Mouse (Mus musculus) left cerebral cortex, postnatal 25 days (tissue): ENCODE data around the gene Gm20662. TPM values are rescaled to one million over a fixed set of nuclear protein-coding genes. Genes with fewer than 3 reads are reported as not detected.

Source experiments
- DNase-seq, 2 experiments: peaks; one replicate each; pipeline ENCODE4 v3.0.0; 2022; ENCODE audit warnings: low spot score in 2 of 2, mixed read lengths in 1 of 2
- intact Hi-C: fragments of 180-260 bp; cut with DNase I; formaldehyde crosslinking; loops from one replicate; pipeline ENCODE4 v1.15.1; 2025
- microRNA-seq, 2 experiments: library from miRNA; unstranded; fragments of <30 nt; microRNA quantifications; one replicate each; pipeline ENCODE4 v1.2.0; 2022
- total RNA-seq, 2 experiments: library from RNA; stranded (reverse); gene quantifications; 2 replicates each; pipeline ENCODE4 v1.2.3; 2021

The Gm20662 gene
- total RNA-seq, 2 experiments from 2014 or later, result 3.7 to 4.4 TPM

- intact Hi-C loops, result loop anchor here (1.0 to 5.0 kb wide), 2 partner anchors 106 to 164 kb away; no protein-coding TSS in a partner anchor
- peak; percentile 79 to 87 for DNase-seq
These were observed 71.8 kb downstream of the Gm20662 start for GRCm38 (mm10) chr9:108067900-108068299.

DNA sequence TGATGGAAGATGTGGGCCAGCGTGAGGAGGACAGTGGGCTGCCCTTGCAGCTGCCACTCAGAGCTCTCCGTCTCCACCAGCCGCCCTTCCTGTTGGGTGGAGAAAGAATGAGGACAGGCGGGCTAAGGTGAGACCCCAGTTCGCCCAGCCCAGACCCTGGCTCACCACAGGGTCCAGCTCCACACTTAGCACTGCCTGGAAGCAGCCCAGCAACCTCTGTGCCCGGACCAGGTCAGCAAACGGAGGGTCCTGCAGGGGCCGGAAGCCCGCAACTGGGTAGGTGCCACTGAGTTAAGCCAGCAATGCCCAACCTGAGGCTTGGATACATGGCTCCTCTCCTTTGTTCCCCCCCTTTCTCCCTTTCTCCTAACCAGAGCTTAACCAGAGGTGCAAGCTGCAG, 72.9 kb downstream of the Gm20662 start:
- intact Hi-C loops, result loop anchor here (5.0 kb wide), 1 partner anchor 107 kb away; no protein-coding TSS in a partner anchor

DNA sequence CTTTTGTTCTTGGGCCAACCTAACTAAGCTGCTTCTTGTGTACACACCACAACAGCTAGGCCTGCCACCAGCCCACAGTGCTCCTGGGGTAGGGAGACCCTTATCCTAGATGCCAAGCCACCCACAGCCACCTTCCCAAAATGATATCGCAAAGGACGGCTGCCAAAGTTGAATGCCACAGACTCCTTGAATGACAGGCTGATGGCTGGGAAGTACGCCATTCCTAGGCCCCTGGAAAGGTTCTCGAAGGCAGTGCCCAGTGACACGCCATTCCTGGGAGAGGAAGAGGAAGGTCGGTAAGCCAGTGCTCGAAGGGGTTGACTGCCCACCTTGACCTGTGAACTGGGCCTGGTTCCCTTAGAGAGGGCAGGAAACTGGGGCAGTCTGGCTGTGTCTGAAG, 73.4 kb downstream of the Gm20662 start:
- intact Hi-C loops, result loop anchor here (5.0 kb wide), 1 partner anchor 107 kb away; no protein-coding TSS in a partner anchor
- no peak for DNase-seq

More for the DNA sequence above, 72.9 kb downstream of the Gm20662 start:
- no peak for DNase-seq

DNA sequence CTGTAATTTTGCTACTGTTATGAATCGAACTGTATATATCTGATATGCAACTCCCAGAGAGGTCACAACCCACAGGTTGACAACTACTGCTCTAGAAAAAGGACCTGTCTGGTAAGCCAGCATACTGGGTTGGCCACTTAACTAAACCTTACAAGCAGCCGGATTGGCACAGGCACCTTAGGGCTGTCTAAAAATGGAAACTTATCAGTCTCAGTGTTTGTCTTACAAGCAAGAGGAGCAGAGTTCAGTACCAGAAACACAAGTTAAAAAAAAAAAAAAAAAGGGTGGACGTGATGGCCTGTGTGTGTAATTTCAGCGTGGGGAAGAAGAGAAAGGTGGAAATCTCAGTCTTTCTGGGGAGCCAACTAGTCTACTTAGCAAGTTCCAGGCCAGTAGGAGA, 75.7 kb downstream of the Gm20662 start:
- no peak for DNase-seq
- intact Hi-C loops, result no loop called here

DNA sequence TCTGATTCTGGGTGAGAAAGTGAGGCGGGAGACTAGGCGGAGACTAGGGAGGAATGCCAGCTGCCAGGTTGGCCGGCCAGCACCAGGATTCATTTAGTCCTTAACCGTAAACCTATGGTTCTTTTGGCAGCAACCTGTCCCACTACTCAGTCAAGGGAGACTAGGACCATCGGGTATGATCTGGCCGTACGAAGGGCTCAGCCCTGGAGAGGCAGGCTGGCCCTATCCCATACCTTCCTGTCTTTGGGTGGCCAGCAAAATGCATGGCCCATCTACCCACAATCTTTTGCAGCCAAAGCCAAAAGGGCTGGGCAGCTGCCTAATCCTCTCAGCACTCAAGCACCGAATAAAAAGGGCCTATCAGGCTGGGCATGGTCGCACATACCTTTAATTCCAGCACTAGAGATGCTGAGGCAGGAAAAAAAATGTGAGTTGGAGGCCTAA, 76.4 kb downstream of the Gm20662 start:
- DNase-seq, result no peak

GRCm38 (mm10) chr9:108073141-108073930, 77.2 kb downstream of the Gm20662 start:
- no peak for DNase-seq
- intact Hi-C loops, result no loop called here

More for the DNA sequence above, 76.4 kb downstream of the Gm20662 start:
- intact Hi-C loops, result no loop called here

- intact Hi-C loops, result no loop called here
- no peak for DNase-seq
These were observed 84.0 kb downstream of the Gm20662 start, which contains the start of gene Mst1 for GRCm38 (mm10) chr9:108080168-108080567. Gene Mst1 (plus strand): TSS chr9:108080436.

GRCm38 (mm10) chr9:108082549-108082948, 86.4 kb downstream of the Gm20662 start:
- no peak for DNase-seq
- intact Hi-C loops, result no loop called here

GRCm38 (mm10) chr9:108082988-108083431, 86.9 kb downstream of the Gm20662 start, which contains the start of gene Rnf123:
Gene Rnf123 (minus strand): TSS chr9:108083346.
- intact Hi-C loops, result no loop called here
- no peak for DNase-seq

GRCm38 (mm10) chr9:108083561-108083960, 87.4 kb downstream of the Gm20662 start:
- intact Hi-C loops, result no loop called here
- DNase-seq, result no peak

DNA sequence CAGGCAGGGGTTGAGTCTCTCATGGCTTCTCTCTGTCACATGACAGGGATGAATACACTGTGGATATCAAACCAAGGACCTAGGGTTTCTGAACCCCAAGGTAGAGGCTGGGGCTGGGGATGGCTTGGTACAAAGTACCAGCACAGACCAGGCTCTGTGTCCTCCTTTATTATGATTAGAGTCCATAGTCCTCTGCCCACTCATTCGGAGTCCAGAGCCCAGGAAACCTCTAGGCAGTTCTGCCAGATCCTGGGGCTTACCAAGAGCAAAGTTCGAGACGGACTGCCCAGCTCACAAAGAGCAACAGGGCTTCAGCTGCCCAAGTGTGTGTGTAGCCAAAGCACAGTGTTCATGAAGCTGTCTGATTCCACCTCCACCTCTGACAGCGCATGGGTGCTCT, 89.1 kb downstream of the Gm20662 start:
- DNase-seq, result no peak
- intact Hi-C loops, result no loop called here

DNA sequence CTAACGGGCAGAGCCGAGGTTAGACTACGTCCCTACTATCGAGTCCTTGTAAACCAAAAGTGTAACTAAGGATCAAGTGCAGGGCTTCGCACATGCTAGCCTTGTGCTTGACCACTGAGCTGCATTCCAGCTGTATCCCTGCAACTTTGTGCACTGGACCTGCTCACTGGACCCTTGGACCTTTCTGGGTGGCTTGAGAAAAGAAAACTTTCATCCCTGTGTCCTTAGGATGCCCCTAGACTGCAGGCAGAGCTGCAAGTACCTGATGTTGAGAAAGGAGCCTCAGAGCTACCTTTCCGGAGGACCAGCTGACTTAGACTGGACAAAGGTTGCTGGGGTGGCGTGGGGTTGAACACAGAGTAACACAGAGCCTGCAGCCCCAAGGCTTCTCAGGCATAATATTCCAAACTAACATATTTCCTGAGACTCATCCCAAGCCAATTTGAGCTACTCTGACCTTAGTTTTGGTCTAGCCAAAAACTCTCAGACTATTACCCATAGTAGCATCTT, 94.5 kb downstream of the Gm20662 start:
- intact Hi-C loops, result no loop called here
- no peak for DNase-seq

- intact Hi-C loops, result no loop called here
- DNase-seq, result no peak
These were observed 97.4 kb downstream of the Gm20662 start for GRCm38 (mm10) chr9:108093586-108093985.

DNA sequence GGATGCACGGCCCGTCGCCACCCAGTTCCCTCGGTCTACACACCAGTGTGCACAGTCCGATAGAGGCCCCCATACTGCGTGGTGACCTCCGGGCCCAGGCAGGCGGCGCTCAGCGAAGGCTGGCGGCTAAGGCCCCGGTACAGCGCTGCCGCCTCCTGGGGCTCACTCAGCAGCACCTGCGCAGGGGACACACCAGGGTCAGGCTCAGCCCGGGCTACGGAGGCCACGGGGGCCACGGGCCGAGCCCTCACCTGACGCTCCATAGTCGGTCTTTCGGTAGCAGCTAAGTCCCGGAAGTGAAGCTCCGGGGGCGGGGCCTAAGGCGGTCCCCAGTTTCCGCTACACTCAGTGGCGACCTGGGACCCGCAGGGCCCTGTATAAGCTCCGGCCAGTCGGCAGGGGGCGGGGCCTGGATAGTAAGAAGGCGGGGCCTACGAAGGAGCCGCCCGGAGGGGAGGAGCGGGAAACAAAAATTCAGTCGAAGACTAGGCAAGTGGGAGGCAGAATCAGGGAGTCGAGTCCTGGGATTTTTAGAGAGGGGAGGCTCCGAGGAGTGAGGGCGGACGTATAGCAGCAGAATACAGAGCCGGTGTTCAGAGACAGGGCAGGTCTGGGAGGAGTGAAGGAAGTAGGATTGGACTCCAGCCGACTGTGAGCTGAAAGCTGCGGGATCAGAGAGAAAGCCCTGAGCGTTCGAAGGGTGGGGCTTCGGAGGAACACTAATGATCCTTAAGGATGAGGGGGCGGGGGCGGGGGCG, 98.2 kb downstream of the Gm20662 start, which contains the start of gene Apeh:
TSS of gene Apeh (minus strand) at position 423 of the 758 bp plus-strand sequence.
- peak; percentile 85 to 87 for DNase-seq
- intact Hi-C loops, result loop anchor here (2.0 kb wide), 1 partner anchor 190 kb away; no protein-coding TSS in a partner anchor

Small RNA genes lying within 50 kb of the gene (microRNA-seq; reads per million reads assigned to microRNA genes)
- gene Mir7088, result 0 reads per million in 2 experiments

Other genes with a start within 250 kb of the Gm20662 start
- 100 to 1,000 TPM; 122 to 155 TPM for gene Rbm5, start 225.4 kb upstream of the Gm20662 start, total RNA-seq
- gene Rbm6, start 123.1 kb upstream of the Gm20662 start, total RNA-seq, result 10 to 100 TPM; 57.0 to 65.0 TPM
- 10 to 100 TPM; 22.2 to 25.4 TPM for gene Mon1a, start 108.2 kb upstream of the Gm20662 start, total RNA-seq
- 1 to 10 TPM in 1 of 2 experiments, under 1 TPM in 1; 0.69 to 1.3 TPM for gene Mst1r, start 89.5 kb upstream of the Gm20662 start, total RNA-seq
- not detected for gene Actl11, start 67.9 kb upstream of the Gm20662 start, total RNA-seq
- gene Camkv, start 60.7 kb upstream of the Gm20662 start, total RNA-seq, result 100 to 1,000 TPM; 352 to 354 TPM
- 10 to 100 TPM in 1 of 2 experiments, 1 to 10 TPM in 1; 9.5 to 14.9 TPM for gene Traip, start 46.2 kb upstream of the Gm20662 start, total RNA-seq
- gene Uba7, start 20.8 kb upstream of the Gm20662 start, total RNA-seq, result 1 to 10 TPM; 3.1 to 4.6 TPM
- gene Gm20661, start 13.3 kb upstream of the Gm20662 start, total RNA-seq, result not detected
- gene Inka1, start 10.5 kb upstream of the Gm20662 start, total RNA-seq, result 1 to 10 TPM; 3.9 to 4.0 TPM
- 1 to 10 TPM; 1.5 to 1.9 TPM for gene Cdhr4, start 3.9 kb upstream of the Gm20662 start, total RNA-seq
- gene Ip6k1, start 6.2 kb downstream of the Gm20662 start, total RNA-seq, result 100 to 1,000 TPM; 185 to 190 TPM
- gene Gmppb, start 52.9 kb downstream of the Gm20662 start, total RNA-seq, result 10 to 100 TPM; 16.7 to 17.5 TPM
- gene Amigo3, start 56.8 kb downstream of the Gm20662 start, total RNA-seq, result 1 to 10 TPM; 1.7 to 2.2 TPM
- gene Mst1, start 84.1 kb downstream of the Gm20662 start, total RNA-seq, result not detected
- gene Rnf123, start 87.0 kb downstream of the Gm20662 start, total RNA-seq, result 10 to 100 TPM; 81.9 to 88.7 TPM
- gene Apeh, start 98.3 kb downstream of the Gm20662 start, total RNA-seq, result 10 to 100 TPM; 29.8 to 36.9 TPM
- 100 to 1,000 TPM; 261 to 275 TPM for gene Bsn, start 194.0 kb downstream of the Gm20662 start, total RNA-seq